Mouse (Mus musculus): ENCODE measurements at regions not wholly inside any gene's neighbourhood (a gene's known extent, or its start where the extent isn't known, plus 50 kb on each side); places are given as distances from the start of the nearest gene placed in this dataset.

GRCm38 (mm10) chr7:136213057-136213961 lies 497.1 kb upstream of the Mki67 start:
- Histone ChIP-seq H3K4me1 (ENCODE audit: control insufficient read depth) (no peaks in the 10 kb centered on the region), H3K36me3 (ENCODE audit: control insufficient read depth) (no peaks in the 10 kb centered on the region), H3K27me3 (ENCODE audit: control insufficient read depth) (no peaks in the 10 kb centered on the region), H3K4me3 (replicated peaks) (no peak overlapping the region), H3K9me3 (ENCODE audit: control insufficient read depth, low read length) (peaks cover 3% of the 10 kb centered on the region; the same call in 1 of the 2 replicates)
- TF ChIP-seq GATA1 (IDR thresholded peaks at IDR 0.05; ENCODE audit: low read length) = no peak
- no peak for TF ChIP-seq TAL1 (IDR thresholded peaks at IDR 0.05; ENCODE audit: low read length)

- TF ChIP-seq TAL1 (IDR thresholded peaks at IDR 0.05; ENCODE audit: low read length) (no peak), GATA1 (IDR thresholded peaks at IDR 0.05; ENCODE audit: low read length) (no peak)
- Histone ChIP-seq H3K4me1 (ENCODE audit: control insufficient read depth) (no peaks in the 10 kb centered on the region), H3K27me3 (ENCODE audit: control insufficient read depth) (no peaks in the 10 kb centered on the region), H3K9me3 (ENCODE audit: control insufficient read depth, low read length) (peaks cover 3% of the 10 kb centered on the region; the same call in 1 of the 2 replicates), H3K36me3 (ENCODE audit: control insufficient read depth) (no peaks in the 10 kb centered on the region), H3K4me3 (replicated peaks) (no peak overlapping the region)
Observed at GRCm38 (mm10) chr7:136213962-136214308, 497.8 kb upstream of the Mki67 start.

- Histone ChIP-seq H3K4me1 (ENCODE audit: control insufficient read depth) (no peaks in the 10 kb centered on the region), H3K36me3 (ENCODE audit: control insufficient read depth) (no peaks in the 10 kb centered on the region), H3K27me3 (ENCODE audit: control insufficient read depth) (no peaks in the 10 kb centered on the region), H3K4me3 (replicated peaks) (no peak overlapping the region), H3K9me3 (ENCODE audit: control insufficient read depth, low read length) (peaks cover 3% of the 10 kb centered on the region; the same call in 1 of the 2 replicates)
- no peak for TF ChIP-seq TAL1 (IDR thresholded peaks at IDR 0.05; ENCODE audit: low read length)
- no peak for TF ChIP-seq GATA1 (IDR thresholded peaks at IDR 0.05; ENCODE audit: low read length)
Observed at GRCm38 (mm10) chr7:136214415-136214814, 498.3 kb upstream of the Mki67 start.

GRCm38 (mm10) chr7:136216734-136217133 lies 500.6 kb upstream of the Mki67 start:
- Histone ChIP-seq H3K4me3 (replicated peaks) (no peak overlapping the region), H3K36me3 (ENCODE audit: control insufficient read depth) (no peaks in the 10 kb centered on the region), H3K4me1 (ENCODE audit: control insufficient read depth) (no peaks in the 10 kb centered on the region), H3K27me3 (ENCODE audit: control insufficient read depth) (no peaks in the 10 kb centered on the region), H3K9me3 (ENCODE audit: control insufficient read depth, low read length) (no peaks in the 10 kb centered on the region; the same call in 1 of the 2 replicates)
- TF ChIP-seq GATA1 (IDR thresholded peaks at IDR 0.05; ENCODE audit: low read length) = no peak
- TF ChIP-seq TAL1 (IDR thresholded peaks at IDR 0.05; ENCODE audit: low read length) = no peak

GRCm38 (mm10) chr7:136219564-136220244 lies 503.5 kb upstream of the Mki67 start:
- H3K27me3 ChIP-seq (ENCODE audit: control insufficient read depth) = no peaks in the 10 kb centered on the region
- no peak for TF ChIP-seq GATA1 (IDR thresholded peaks at IDR 0.05; ENCODE audit: low read length)
- TF ChIP-seq TAL1 (IDR thresholded peaks at IDR 0.05; ENCODE audit: low read length) = no peak
- H3K4me3 ChIP-seq (replicated peaks) = no peak overlapping the region
- H3K36me3 ChIP-seq (ENCODE audit: control insufficient read depth) = no peaks in the 10 kb centered on the region
- H3K9me3 ChIP-seq (ENCODE audit: control insufficient read depth, low read length) = no peaks in the 10 kb centered on the region
- no peaks in the 10 kb centered on the region for H3K4me1 ChIP-seq (ENCODE audit: control insufficient read depth)

DNA sequence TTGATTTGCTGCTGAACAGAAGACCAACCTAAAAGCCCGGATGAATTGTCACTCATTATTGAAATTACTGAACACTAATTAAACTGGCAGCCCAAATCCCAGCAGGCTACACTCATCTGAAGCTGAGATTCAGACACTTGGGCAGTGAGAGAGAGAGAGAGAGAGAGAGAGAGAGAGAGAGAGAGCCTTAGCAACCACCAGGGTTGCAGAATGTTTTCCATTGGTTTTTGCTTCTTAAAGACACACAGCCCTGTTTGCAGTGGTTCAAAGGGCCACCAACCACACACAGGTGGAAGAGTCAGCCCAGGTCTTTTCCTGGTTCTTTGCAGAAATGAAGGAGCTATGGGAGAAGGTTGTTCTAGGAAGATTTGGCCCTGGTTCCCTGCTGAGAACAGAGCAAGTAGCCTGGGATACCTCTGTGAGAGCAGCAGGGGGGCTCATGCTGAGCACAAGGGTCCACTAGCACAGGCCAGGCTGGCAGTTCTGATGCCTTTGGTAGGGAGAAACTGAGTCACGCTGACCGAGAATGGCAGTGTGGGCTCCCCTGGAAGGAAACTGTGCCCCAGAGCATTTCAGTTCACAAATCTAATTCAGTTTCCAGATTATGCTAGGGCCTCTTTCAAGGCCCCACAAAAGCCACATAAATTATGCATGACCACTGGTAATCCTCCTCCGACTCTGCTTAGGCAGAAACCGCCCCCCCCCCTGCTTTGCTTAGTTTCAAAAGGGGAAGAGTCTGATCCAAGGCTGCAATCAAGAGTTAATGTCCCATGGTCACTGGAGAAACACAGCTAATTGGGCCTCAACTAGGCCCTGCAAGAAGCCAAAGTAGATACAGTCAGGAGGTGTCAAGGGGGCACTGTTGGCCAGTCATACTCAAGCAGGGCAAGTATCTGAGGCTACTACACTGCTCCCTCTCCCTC lies 504.3 kb upstream of the Mki67 start:
- Histone ChIP-seq H3K4me3 (replicated peaks) (no peak overlapping the region), H3K36me3 (ENCODE audit: control insufficient read depth) (no peaks in the 10 kb centered on the region), H3K27me3 (ENCODE audit: control insufficient read depth) (no peaks in the 10 kb centered on the region), H3K4me1 (ENCODE audit: control insufficient read depth) (no peaks in the 10 kb centered on the region), H3K9me3 (ENCODE audit: control insufficient read depth, low read length) (no peaks in the 10 kb centered on the region)
- TF ChIP-seq GATA1 (IDR thresholded peaks at IDR 0.05; ENCODE audit: low read length) = no peak
- TF ChIP-seq TAL1 (IDR thresholded peaks at IDR 0.05; ENCODE audit: low read length) = no peak

- TF ChIP-seq GATA1 (IDR thresholded peaks at IDR 0.05; ENCODE audit: low read length) (no peak), TAL1 (IDR thresholded peaks at IDR 0.05; ENCODE audit: low read length) (no peak)
- Histone ChIP-seq H3K4me3 (replicated peaks) (no peak overlapping the region), H3K9me3 (ENCODE audit: control insufficient read depth, low read length) (no peaks in the 10 kb centered on the region), H3K4me1 (ENCODE audit: control insufficient read depth) (no peaks in the 10 kb centered on the region), H3K27me3 (ENCODE audit: control insufficient read depth) (no peaks in the 10 kb centered on the region), H3K36me3 (ENCODE audit: control insufficient read depth) (no peaks in the 10 kb centered on the region)
Observed at GRCm38 (mm10) chr7:136221620-136222019, 505.5 kb upstream of the Mki67 start.

DNA sequence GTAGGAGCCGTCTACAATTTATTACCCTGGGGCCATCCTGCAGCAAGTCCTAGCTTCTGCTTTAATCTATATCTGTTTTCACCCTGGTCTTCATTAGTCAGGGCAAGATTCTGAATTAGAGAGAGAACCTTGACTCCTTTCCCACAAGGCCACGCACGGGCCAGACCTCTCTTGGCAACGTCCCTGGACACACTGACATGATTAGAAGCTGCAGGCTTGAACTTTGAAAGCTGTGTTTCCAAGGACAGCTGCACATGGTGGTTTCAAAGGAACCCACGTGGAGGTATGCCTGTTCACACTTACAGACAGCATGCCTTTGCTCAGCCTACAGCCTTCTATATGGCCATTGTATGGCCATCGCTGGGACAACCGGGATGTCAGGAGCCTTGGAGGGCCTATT lies 509.9 kb upstream of the Mki67 start:
- H3K36me3 ChIP-seq (ENCODE audit: control insufficient read depth) = no peaks in the 10 kb centered on the region
- H3K4me1 ChIP-seq (ENCODE audit: control insufficient read depth) = no peaks in the 10 kb centered on the region
- H3K9me3 ChIP-seq (ENCODE audit: control insufficient read depth, low read length) = no peaks in the 10 kb centered on the region
- no peak overlapping the region for H3K4me3 ChIP-seq (replicated peaks)
- H3K27me3 ChIP-seq (ENCODE audit: control insufficient read depth) = no peaks in the 10 kb centered on the region
- TF ChIP-seq TAL1 (IDR thresholded peaks at IDR 0.05; ENCODE audit: low read length) = no peak
- TF ChIP-seq GATA1 (IDR thresholded peaks at IDR 0.05; ENCODE audit: low read length) = no peak
